Mouse (Mus musculus) liver, embryonic 11.5 days (tissue): ENCODE results near the gene Rpl7l1. TPM values are rescaled to one million over a fixed set of nuclear protein-coding genes. Genes with fewer than 3 reads are reported as not detected.

ENCODE experiments used
- ATAC-seq: fragments of 200-750 bp; cut with Nextera tagmentation; replicated peaks from 2 replicates; pipeline ENCODE4 v1.8.0; 2017; ENCODE audit warnings: moderate number of reproducible peaks, mild to moderate bottlenecking, moderate TSS enrichment, moderate library complexity; ENCODE audit not compliant: low FRiP score
- DNase-seq: peaks from one replicate; pipeline ENCODE4 v3.0.0-alpha.2; 2017; ENCODE audit warnings: low spot score
- H3K27ac ChIP-seq: fragments of 300-500 bp; sonication (generic); 2 replicates; pipeline ENCODE4 v1.5.1; 2014; ENCODE audit warnings: mild to moderate bottlenecking, low read depth, low read length, control low read depth
- H3K27me3 ChIP-seq: fragments of 300-500 bp; sonication (generic); replicated peaks from 2 replicates; pipeline ENCODE4 v1.6.1; 2014; ENCODE audit warnings: low read length, mixed read lengths; ENCODE audit not compliant: control insufficient read depth, insufficient read depth
- H3K36me3 ChIP-seq: fragments of 300-500 bp; sonication (generic); 2 replicates; pipeline ENCODE4 v1.6.1; 2014; ENCODE audit warnings: mild to moderate bottlenecking, low read length, moderate library complexity, mixed read lengths; ENCODE audit not compliant: control insufficient read depth, insufficient read depth
- H3K4me1 ChIP-seq: fragments of 300-500 bp; sonication (generic); replicated peaks from 2 replicates; pipeline ENCODE4 v1.6.1; 2014; ENCODE audit warnings: low read length, mixed read lengths; ENCODE audit not compliant: control insufficient read depth, insufficient read depth
- H3K4me2 ChIP-seq: fragments of 300-500 bp; sonication (generic); 2 replicates; pipeline ENCODE4 v1.6.1; 2014; ENCODE audit warnings: mild to moderate bottlenecking, control low read depth, moderate library complexity
- H3K4me3 ChIP-seq: fragments of 300-500 bp; sonication (generic); 2 replicates; pipeline ENCODE4 v1.5.1; 2014; ENCODE audit warnings: low read depth, low read length, control low read depth
- H3K9ac ChIP-seq: fragments of 300-500 bp; sonication (generic); 2 replicates; pipeline ENCODE4 v1.6.1; 2014; ENCODE audit warnings: low read depth, low read length, control low read depth
- H3K9me3 ChIP-seq: fragments of 300-500 bp; sonication (generic); 2 replicates; pipeline ENCODE4 v1.6.1; 2016; ENCODE audit warnings: low read length, inconsistent platforms, mixed read lengths; ENCODE audit not compliant: control insufficient read depth
- WGBS: fragments of 180-500 bp; shearing (Covaris S2); extraction: QIAGEN DNeasy Blood & Tissue Kit; methylation state at CpG from one replicate; pipeline ENCODE4 v1.1.7; 2014; 5-methylcytosine and 5-hydroxymethylcytosine counted together
- polyA plus RNA-seq: library from polyadenylated mRNA; unstranded; fragments of >200 nt; fragmentation: Nextera tagmentation; extraction: Ambion mirVana; gene quantifications from 2 replicates; pipeline ENCODE4 v1.2.1, GENCODE M21; 2014

Rpl7l1 gene
- polyA plus RNA-seq, 1 experiment from 2014 or later, result 195 TPM

- DNase-seq (peak; percentile 99), ATAC-seq (peak; percentile 99)
- peak within 1 kb of the TSS; percentile 85 for H3K9ac ChIP-seq
- WGBS, result under 1% methylated on average over 58 of the region's 58 CpGs
- H3K9me3 ChIP-seq, result no peaks in the 10 kb centered on the region
- H3K4me2 ChIP-seq, result peak within 1 kb of the TSS; percentile 90
- H3K27ac ChIP-seq, result peak within 1 kb of the TSS; percentile 85
- no peaks in the 10 kb centered on the region for H3K27me3 ChIP-seq
- H3K4me3 ChIP-seq, result peak within 1 kb of the TSS; percentile 81
- H3K4me1 ChIP-seq, result peaks cover 12% of the 10 kb centered on the region; the same call in 1 of the 2 replicates
- peaks cover 5% of the 10 kb centered on the region; the same call in 1 of the 2 replicates for H3K36me3 ChIP-seq
Observed at GRCm38 (mm10) chr17:46751794-46752556, 30.5 kb downstream of the Rpl7l1 start, which contains the start of gene Cnpy3. TSS of gene Cnpy3 (minus strand) at chr17:46752214.

- DNase-seq (no peak), ATAC-seq (no peak)
- peaks cover 12% of the 10 kb centered on the region; the same call in 1 of the 2 replicates for H3K4me1 ChIP-seq
- H3K4me2 ChIP-seq, result peak overlapping the region; percentile 90
- no peaks in the 10 kb centered on the region for H3K27me3 ChIP-seq
- H3K27ac ChIP-seq, result peak overlapping the region; percentile 85
- no peaks in the 10 kb centered on the region for H3K9me3 ChIP-seq
- WGBS, result 22% methylated on average over 16 of the region's 16 CpGs
- peak overlapping the region; percentile 85 for H3K9ac ChIP-seq
- peaks cover 7% of the 10 kb centered on the region; the same call in 1 of the 2 replicates for H3K36me3 ChIP-seq
- peak overlapping the region; percentile 81 for H3K4me3 ChIP-seq
Observed at GRCm38 (mm10) chr17:46751056-46751793, 31.2 kb downstream of the Rpl7l1 start.

- Histone ChIP-seq H3K27ac (peak overlapping the region; percentile 85; the same call in 1 of the 2 replicates), H3K9me3 (no peaks in the 10 kb centered on the region), H3K4me2 (peak overlapping the region; percentile 90), H3K36me3 (peaks cover 11% of the 10 kb centered on the region; the same call in 1 of the 2 replicates), H3K27me3 (no peaks in the 10 kb centered on the region), H3K4me3 (peak overlapping the region; percentile 81), H3K9ac (peak overlapping the region; percentile 85), H3K4me1 (peaks cover 12% of the 10 kb centered on the region; the same call in 1 of the 2 replicates)
- ATAC-seq (no peak), DNase-seq (no peak)
- 81% methylated on average over 4 of the region's 4 CpGs for WGBS
Observed at GRCm38 (mm10) chr17:46750580-46750979, 31.9 kb downstream of the Rpl7l1 start.

GRCm38 (mm10) chr17:46749282-46749681, 33.2 kb downstream of the Rpl7l1 start:
- no peak for DNase-seq
- no peak overlapping the region for H3K27ac ChIP-seq
- WGBS, result 92% methylated on average over 5 of the region's 5 CpGs
- no peaks in the 10 kb centered on the region for H3K9me3 ChIP-seq
- peaks cover 13% of the 10 kb centered on the region; the same call in 1 of the 2 replicates for H3K36me3 ChIP-seq
- H3K4me1 ChIP-seq, result peaks cover 12% of the 10 kb centered on the region; the same call in 1 of the 2 replicates
- H3K4me2 ChIP-seq, result no peak overlapping the region
- no peak overlapping the region for H3K4me3 ChIP-seq
- no peak for ATAC-seq
- H3K27me3 ChIP-seq, result no peaks in the 10 kb centered on the region
- H3K9ac ChIP-seq, result no peak overlapping the region

GRCm38 (mm10) chr17:46747806-46748205, 34.7 kb downstream of the Rpl7l1 start:
- no peak for DNase-seq
- no peak for ATAC-seq
- peaks cover 12% of the 10 kb centered on the region; the same call in 1 of the 2 replicates for H3K4me1 ChIP-seq
- H3K9me3 ChIP-seq, result no peaks in the 10 kb centered on the region
- H3K4me3 ChIP-seq, result no peak overlapping the region
- no peak overlapping the region for H3K4me2 ChIP-seq
- H3K27me3 ChIP-seq, result no peaks in the 10 kb centered on the region
- H3K9ac ChIP-seq, result no peak overlapping the region
- H3K36me3 ChIP-seq, result peaks cover 20% of the 10 kb centered on the region; the same call in 1 of the 2 replicates
- 78% methylated on average over 2 of the region's 2 CpGs for WGBS
- H3K27ac ChIP-seq, result no peak overlapping the region

GRCm38 (mm10) chr17:46747234-46747633, 35.2 kb downstream of the Rpl7l1 start:
- 78% methylated on average over 8 of the region's 8 CpGs for WGBS
- no peak overlapping the region for H3K4me3 ChIP-seq

GRCm38 (mm10) chr17:46745506-46745905, 37.0 kb downstream of the Rpl7l1 start:
- Histone ChIP-seq H3K4me3 (no peak overlapping the region), H3K27me3 (no peaks in the 10 kb centered on the region), H3K36me3 (peaks cover 24% of the 10 kb centered on the region; the same call in 1 of the 2 replicates), H3K9ac (no peak overlapping the region), H3K4me2 (no peak overlapping the region), H3K27ac (no peak overlapping the region), H3K4me1 (peaks cover 2% of the 10 kb centered on the region; the same call in 1 of the 2 replicates), H3K9me3 (no peaks in the 10 kb centered on the region)
- DNase-seq (no peak), ATAC-seq (no peak)
- 90% methylated on average over 2 of the region's 2 CpGs for WGBS

More at GRCm38 (mm10) chr17:46747234-46747633, 35.2 kb downstream of the Rpl7l1 start:
- ATAC-seq, result no peak
- no peak overlapping the region for H3K27ac ChIP-seq
- H3K27me3 ChIP-seq, result no peaks in the 10 kb centered on the region
- H3K4me2 ChIP-seq, result no peak overlapping the region
- no peak overlapping the region for H3K9ac ChIP-seq
- no peak for DNase-seq
- peaks cover 9% of the 10 kb centered on the region; the same call in 1 of the 2 replicates for H3K4me1 ChIP-seq
- no peaks in the 10 kb centered on the region for H3K9me3 ChIP-seq
- H3K36me3 ChIP-seq, result peaks cover 24% of the 10 kb centered on the region; the same call in 1 of the 2 replicates

- H3K36me3 ChIP-seq, result peaks cover 24% of the 10 kb centered on the region; the same call in 1 of the 2 replicates
- ATAC-seq, result no peak
- no peak overlapping the region for H3K27ac ChIP-seq
Observed at GRCm38 (mm10) chr17:46742986-46743385, 39.5 kb downstream of the Rpl7l1 start.

More at GRCm38 (mm10) chr17:46742986-46743385, 39.5 kb downstream of the Rpl7l1 start:
- Histone ChIP-seq H3K9me3 (no peaks in the 10 kb centered on the region), H3K4me3 (no peak overlapping the region), H3K4me1 (no peaks in the 10 kb centered on the region; the same call in 1 of the 2 replicates), H3K9ac (no peak overlapping the region), H3K4me2 (no peak overlapping the region), H3K27me3 (no peaks in the 10 kb centered on the region)
- 91% methylated on average over 9 of the region's 9 CpGs for WGBS
- no peak for DNase-seq
